Mouse (Mus musculus) heart, embryonic 14.5 days (tissue): ENCODE data around the gene Slc22a21. TPM values are rescaled to one million over a fixed set of nuclear protein-coding genes. Genes with fewer than 3 reads are reported as not detected.
A peak's percentile ranks its signal among the peaks of the same experiment; 100 is the strongest.

ENCODE experiments used
- ATAC-seq: fragments of 200-750 bp; cut with Nextera tagmentation; 2 replicates; pipeline ENCODE4 v1.8.0; 2017; ENCODE audit warnings: low read depth, moderate TSS enrichment; ENCODE audit not compliant: insufficient number of reproducible peaks, insufficient read depth, low FRiP score
- H3K27ac ChIP-seq, 2 experiments: fragments of 200-500 bp in 1 of 2; fragments of 300-500 bp in 1 of 2; sonication (generic) in 1 of 2; replicated peaks in 1 of 2; 2 replicates each; pipeline ENCODE4 v1.5.1; 2012 to 2014; ENCODE audit warnings: low read depth in 2 of 2, low read length in 2 of 2, control low read depth in 1 of 2, mild to moderate bottlenecking in 1 of 2, mixed read lengths in 1 of 2; ENCODE audit not compliant: control insufficient read depth in 1 of 2, insufficient read depth in 1 of 2
- H3K27me3 ChIP-seq: fragments of 300-500 bp; sonication (generic); 2 replicates; pipeline ENCODE4 v1.6.1; 2014; ENCODE audit warnings: mild to moderate bottlenecking, low read length, control low read depth; ENCODE audit not compliant: control insufficient read depth, insufficient read depth
- H3K36me3 ChIP-seq: fragments of 300-500 bp; sonication (generic); 2 replicates; pipeline ENCODE4 v1.6.1; 2014; ENCODE audit warnings: mild to moderate bottlenecking, control low read depth, low read length, mixed read lengths; ENCODE audit not compliant: control insufficient read depth, insufficient read depth
- H3K4me1 ChIP-seq, 2 experiments: fragments of 200-500 bp in 1 of 2; fragments of 300-500 bp in 1 of 2; sonication (generic) in 1 of 2; 2 replicates each; pipeline ENCODE4 v1.6.1; 2012 to 2014; ENCODE audit warnings: low read length in 2 of 2, control low read depth in 1 of 2, mixed read lengths in 1 of 2; ENCODE audit not compliant: control insufficient read depth in 2 of 2, insufficient read depth in 2 of 2
- H3K4me2 ChIP-seq: fragments of 300-500 bp; sonication (generic); 2 replicates; pipeline ENCODE4 v1.6.1; 2014; ENCODE audit warnings: mild to moderate bottlenecking, low read length
- H3K4me3 ChIP-seq, 2 experiments: fragments of 200-500 bp in 1 of 2; fragments of 300-500 bp in 1 of 2; sonication (generic) in 1 of 2; 2 replicates each; pipeline ENCODE4 v1.5.1; 2012 to 2014; ENCODE audit warnings: low read length in 2 of 2, mild to moderate bottlenecking in 2 of 2, control low read depth in 1 of 2, low read depth in 1 of 2, moderate library complexity in 1 of 2; ENCODE audit not compliant: control insufficient read depth in 1 of 2, insufficient read depth in 1 of 2
- H3K9ac ChIP-seq: fragments of 300-500 bp; sonication (generic); 2 replicates; pipeline ENCODE4 v1.6.1; 2014; ENCODE audit warnings: mild to moderate bottlenecking, low read length
- H3K9me3 ChIP-seq: fragments of 300-500 bp; sonication (generic); 2 replicates; pipeline ENCODE4 v1.6.1; 2016; ENCODE audit warnings: low read length, control low read depth; ENCODE audit not compliant: control insufficient read depth
- WGBS: fragments of 180-500 bp; shearing (Covaris S2); extraction: QIAGEN DNeasy Blood & Tissue Kit; methylation state at CpG from one replicate; pipeline ENCODE4 v1.1.7; 2014; 5-methylcytosine and 5-hydroxymethylcytosine counted together
- polyA plus RNA-seq: library from polyadenylated mRNA; unstranded; fragments of >200 nt; fragmentation: Nextera tagmentation; extraction: Ambion mirVana; gene quantifications from 2 replicates; pipeline ENCODE4 v1.2.1, GENCODE M21; 2014

Slc22a21 gene
- polyA plus RNA-seq, 1 experiment from 2014 or later, result 2.6 TPM

DNA sequence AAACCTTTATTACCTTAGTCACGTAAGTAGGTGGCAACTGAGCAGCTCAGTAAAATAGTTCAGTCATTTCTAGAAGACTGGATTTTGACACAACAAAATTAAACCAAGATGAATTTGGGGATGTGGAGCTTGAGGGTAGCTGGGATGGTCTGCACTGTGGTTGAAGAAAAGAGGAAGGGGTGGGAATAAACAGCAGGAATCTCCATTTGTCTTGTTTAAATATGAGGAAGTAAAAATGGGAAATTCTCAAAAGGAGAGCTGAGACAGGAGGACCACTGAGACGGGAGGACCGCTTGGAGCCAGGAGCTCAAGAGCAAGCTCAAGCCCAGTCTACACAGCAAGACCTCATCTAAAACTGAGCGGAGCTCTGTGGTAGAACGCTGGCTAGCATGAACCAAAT lies 53.8 kb downstream of the Slc22a21 start:
- no peak overlapping the region for H3K27ac ChIP-seq
- no peak overlapping the region for H3K4me3 ChIP-seq
- H3K9me3 ChIP-seq, result no peaks in the 10 kb centered on the region
- no peak for ATAC-seq
- H3K27me3 ChIP-seq, result no peaks in the 10 kb centered on the region
- no peaks in the 10 kb centered on the region for H3K36me3 ChIP-seq
- WGBS, result 89% methylated on average over 5 of the region's 5 CpGs
- H3K4me2 ChIP-seq, result no peak overlapping the region
- H3K9ac ChIP-seq, result no peak overlapping the region
- H3K4me1 ChIP-seq, result no peaks in the 10 kb centered on the region

- Histone ChIP-seq H3K4me1 (no peaks in the 10 kb centered on the region), H3K36me3 (no peaks in the 10 kb centered on the region), H3K9ac (no peak overlapping the region), H3K27ac (no peak overlapping the region), H3K4me2 (no peak overlapping the region), H3K4me3 (no peak overlapping the region), H3K9me3 (no peaks in the 10 kb centered on the region), H3K27me3 (no peaks in the 10 kb centered on the region)
- no peak for ATAC-seq
- WGBS, result 90% methylated on average over 4 of the region's 4 CpGs
Measured at GRCm38 (mm10) chr11:53918851-53919250, 61.3 kb downstream of the Slc22a21 start.

DNA sequence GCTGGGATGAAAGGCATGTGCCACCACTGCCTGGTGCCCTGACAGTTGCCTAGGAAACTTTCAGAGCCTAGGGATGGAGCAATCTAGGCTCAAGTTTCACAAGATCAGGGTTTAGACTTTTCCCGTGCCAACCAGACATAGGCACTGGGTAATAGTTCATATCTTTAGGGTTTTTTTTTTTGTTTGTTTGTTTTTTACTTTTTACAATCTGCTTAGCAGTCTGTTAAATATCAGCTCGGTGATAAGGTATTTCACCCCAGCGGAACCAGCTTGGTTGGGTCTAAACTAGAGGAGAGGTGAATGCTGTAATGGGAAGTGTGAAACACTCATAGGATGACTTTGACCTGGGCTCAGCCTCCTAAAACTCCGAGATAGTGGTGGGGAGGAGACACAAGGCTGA lies 69.1 kb downstream of the Slc22a21 start:
- no peak for ATAC-seq
- Histone ChIP-seq H3K9me3 (no peaks in the 10 kb centered on the region), H3K9ac (no peak overlapping the region), H3K4me3 (no peak overlapping the region), H3K27ac (no peak overlapping the region), H3K27me3 (no peaks in the 10 kb centered on the region), H3K36me3 (no peaks in the 10 kb centered on the region), H3K4me2 (no peak overlapping the region), H3K4me1 (no peaks in the 10 kb centered on the region)
- 56% methylated on average over 4 of the region's 4 CpGs for WGBS

- Histone ChIP-seq H3K9ac (no peak overlapping the region), H3K4me2 (no peak overlapping the region), H3K4me3 (no peak overlapping the region), H3K27me3 (no peaks in the 10 kb centered on the region), H3K4me1 (0 out of 4 replicates have a peak, but pooled peaks cover 3 to 5% of the 10 kb centered on the region in 2 experiments), H3K9me3 (no peaks in the 10 kb centered on the region), H3K27ac (no peak overlapping the region), H3K36me3 (no peaks in the 10 kb centered on the region)
- WGBS, result 81% methylated on average over 8 of the region's 8 CpGs
- ATAC-seq, result no peak
Measured at GRCm38 (mm10) chr11:53908686-53909085, 71.4 kb downstream of the Slc22a21 start.

DNA sequence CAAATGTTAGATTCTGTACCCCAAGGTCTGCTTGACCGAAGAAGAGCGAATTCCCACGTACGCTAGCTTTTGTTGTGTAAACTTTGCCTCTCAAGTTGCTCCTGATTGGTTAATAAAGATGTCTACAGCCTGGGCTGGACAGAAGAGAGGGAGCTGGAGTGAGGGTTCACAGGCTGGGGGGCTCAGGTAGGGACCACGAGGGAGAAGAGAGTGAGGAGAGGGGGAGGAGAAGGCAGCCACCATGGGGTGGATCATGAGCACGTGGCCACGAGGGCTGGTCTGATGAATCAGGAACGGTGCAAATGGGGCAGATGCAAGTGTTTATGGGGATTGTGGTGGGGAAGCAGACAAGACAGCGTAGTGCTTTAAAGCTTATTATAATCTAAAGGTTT lies 75.6 kb downstream of the Slc22a21 start:
- H3K27ac ChIP-seq, result no peak overlapping the region
- 79% methylated on average over 9 of the region's 9 CpGs for WGBS
- no peak overlapping the region for H3K4me3 ChIP-seq
- H3K36me3 ChIP-seq, result no peaks in the 10 kb centered on the region
- no peaks in the 10 kb centered on the region for H3K27me3 ChIP-seq
- no peak overlapping the region for H3K4me2 ChIP-seq
- H3K9me3 ChIP-seq, result no peaks in the 10 kb centered on the region
- peaks cover 5% of the 10 kb centered on the region in 2 experiments; a peak in 1 of 4 replicates for H3K4me1 ChIP-seq
- no peak for ATAC-seq
- no peak overlapping the region for H3K9ac ChIP-seq

DNA sequence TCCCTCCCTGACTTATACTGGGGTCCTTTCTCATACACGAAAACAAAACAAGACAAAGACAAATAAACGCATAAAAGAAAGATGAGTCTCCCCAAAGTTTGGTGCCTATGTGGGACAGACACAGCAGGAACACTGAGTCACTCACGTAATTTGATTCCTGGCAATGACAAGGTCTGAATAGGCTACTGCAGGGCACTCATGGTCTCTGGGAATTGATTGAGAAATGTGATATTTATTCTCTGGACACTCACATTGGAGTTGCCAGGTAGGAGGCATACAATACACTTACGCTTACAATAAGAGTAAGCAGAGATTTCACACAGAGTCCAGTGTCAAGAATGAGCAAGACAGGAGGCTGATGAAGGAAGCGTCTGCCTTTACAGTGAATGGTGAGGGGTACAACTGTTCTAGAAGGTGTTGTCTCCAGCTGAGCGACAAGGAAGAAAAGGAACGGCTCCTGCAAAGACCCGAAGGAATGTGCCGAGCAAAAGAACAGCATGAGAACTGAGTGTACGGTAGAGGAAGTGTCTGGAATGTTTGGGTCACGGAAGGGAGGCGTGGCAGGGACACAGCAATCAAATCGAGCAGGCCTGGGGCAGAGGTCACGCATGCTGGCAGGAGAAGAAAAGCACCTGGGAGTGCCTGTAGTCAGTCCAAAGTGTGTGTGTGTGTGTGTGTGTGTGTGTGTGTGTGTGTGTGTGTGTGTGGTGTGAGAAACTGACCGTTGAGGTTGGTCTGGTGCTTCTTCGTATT lies 76.2 kb downstream of the Slc22a21 start:
- Histone ChIP-seq H3K27me3 (no peaks in the 10 kb centered on the region), H3K4me3 (no peak overlapping the region), H3K9me3 (no peaks in the 10 kb centered on the region), H3K4me2 (no peak overlapping the region), H3K9ac (0 out of 2 replicates have a peak overlapping the region, but pooled peaks have one; percentile 21), H3K36me3 (no peaks in the 10 kb centered on the region), H3K4me1 (peaks cover 5% of the 10 kb centered on the region in 2 experiments; a peak in 1 of 4 replicates), H3K27ac (no peak overlapping the region)
- peak; percentile 35; the same call in 1 of the 2 replicates for ATAC-seq
- WGBS, result 43% methylated on average over 16 of the region's 16 CpGs

- no peak overlapping the region for H3K27ac ChIP-seq
- H3K27me3 ChIP-seq, result no peaks in the 10 kb centered on the region
- no peak overlapping the region for H3K4me3 ChIP-seq
- WGBS, result 88% methylated on average over 14 of the region's 14 CpGs
- H3K4me1 ChIP-seq, result peaks cover 5% of the 10 kb centered on the region in 2 experiments; a peak in 1 of 4 replicates
- no peaks in the 10 kb centered on the region for H3K9me3 ChIP-seq
- H3K9ac ChIP-seq, result no peak overlapping the region
- H3K4me2 ChIP-seq, result no peak overlapping the region
- ATAC-seq, result no peak
- H3K36me3 ChIP-seq, result no peaks in the 10 kb centered on the region
Measured at GRCm38 (mm10) chr11:53902741-53903140, 77.4 kb downstream of the Slc22a21 start.

GRCm38 (mm10) chr11:53900991-53901390 lies 79.1 kb downstream of the Slc22a21 start:
- Histone ChIP-seq H3K4me2 (no peak overlapping the region), H3K4me3 (no peak overlapping the region), H3K4me1 (peaks cover 5% of the 10 kb centered on the region in 2 experiments; a peak in 1 of 4 replicates), H3K27me3 (no peaks in the 10 kb centered on the region), H3K9ac (no peak overlapping the region), H3K36me3 (no peaks in the 10 kb centered on the region), H3K9me3 (no peaks in the 10 kb centered on the region), H3K27ac (no peak overlapping the region)
- 46% methylated on average over 1 of the region's 1 CpGs for WGBS
- ATAC-seq, result no peak
